Mouse (Mus musculus) small intestine, adult 2 months (tissue): ENCODE results near the gene Blvrb. TPM values are rescaled to one million over a fixed set of nuclear protein-coding genes. Genes with fewer than 3 reads are reported as not detected.

Experiments
- H3K27ac ChIP-seq: fragments of 200-500 bp; 2 replicates; pipeline ENCODE4 v1.5.1; 2012; ENCODE audit warnings: low read depth, low read length, control low read depth, inconsistent platforms; ENCODE audit not compliant: insufficient read depth
- H3K27me3 ChIP-seq: fragments of 200-500 bp; 2 replicates; pipeline ENCODE4 v1.6.1; 2012; ENCODE audit warnings: mild to moderate bottlenecking, moderate library complexity, low read length, inconsistent platforms; ENCODE audit not compliant: control insufficient read depth, insufficient read depth
- H3K36me3 ChIP-seq: fragments of 200-500 bp; 2 replicates; pipeline ENCODE4 v1.6.1; 2012; ENCODE audit warnings: mild to moderate bottlenecking, low read length, control low read depth, inconsistent platforms; ENCODE audit not compliant: control insufficient read depth, insufficient read depth
- H3K4me1 ChIP-seq: fragments of 200-500 bp; 2 replicates; pipeline ENCODE4 v1.6.1; 2012; ENCODE audit warnings: low read length, inconsistent platforms, mixed read lengths; ENCODE audit not compliant: control insufficient read depth, insufficient read depth, insufficient read length
- H3K4me3 ChIP-seq: fragments of 200-500 bp; 2 replicates; pipeline ENCODE4 v1.5.1; 2012; ENCODE audit warnings: low read depth, mild to moderate bottlenecking, control low read depth, inconsistent platforms, low read length, moderate library complexity
- CTCF ChIP-seq: fragments of 200-500 bp; IDR thresholded peaks from 2 replicates; pipeline ENCODE4 v1.5.1; 2012; ENCODE audit warnings: low read depth, mild to moderate bottlenecking, control low read depth, inconsistent platforms, low read length, moderate library complexity, mixed read lengths; ENCODE audit not compliant: insufficient replicate concordance, insufficient read length; ENCODE audit errors: extremely low read depth
- POLR2A ChIP-seq: fragments of 200-500 bp; IDR thresholded peaks from 2 replicates; pipeline ENCODE4 v1.6.1; 2012; ENCODE audit warnings: low read depth, mild to moderate bottlenecking, control low read depth, inconsistent platforms, low read length, moderate library complexity
- WGBS: fragments of 180-500 bp; shearing (Covaris S2); methylation state at CpG from one replicate; pipeline ENCODE4 v1.1.7; 2018; 5-methylcytosine and 5-hydroxymethylcytosine counted together
- polyA plus RNA-seq: library from polyadenylated mRNA; depleted of rRNA; stranded (reverse); fragments of >200 nt; gene quantifications from 2 replicates; pipeline ENCODE4 v1.2.3, GENCODE M21; 2012; rRNA removed

The Blvrb gene
- 79.1 and 142 TPM in 2 replicates for polyA plus RNA-seq

DNA sequence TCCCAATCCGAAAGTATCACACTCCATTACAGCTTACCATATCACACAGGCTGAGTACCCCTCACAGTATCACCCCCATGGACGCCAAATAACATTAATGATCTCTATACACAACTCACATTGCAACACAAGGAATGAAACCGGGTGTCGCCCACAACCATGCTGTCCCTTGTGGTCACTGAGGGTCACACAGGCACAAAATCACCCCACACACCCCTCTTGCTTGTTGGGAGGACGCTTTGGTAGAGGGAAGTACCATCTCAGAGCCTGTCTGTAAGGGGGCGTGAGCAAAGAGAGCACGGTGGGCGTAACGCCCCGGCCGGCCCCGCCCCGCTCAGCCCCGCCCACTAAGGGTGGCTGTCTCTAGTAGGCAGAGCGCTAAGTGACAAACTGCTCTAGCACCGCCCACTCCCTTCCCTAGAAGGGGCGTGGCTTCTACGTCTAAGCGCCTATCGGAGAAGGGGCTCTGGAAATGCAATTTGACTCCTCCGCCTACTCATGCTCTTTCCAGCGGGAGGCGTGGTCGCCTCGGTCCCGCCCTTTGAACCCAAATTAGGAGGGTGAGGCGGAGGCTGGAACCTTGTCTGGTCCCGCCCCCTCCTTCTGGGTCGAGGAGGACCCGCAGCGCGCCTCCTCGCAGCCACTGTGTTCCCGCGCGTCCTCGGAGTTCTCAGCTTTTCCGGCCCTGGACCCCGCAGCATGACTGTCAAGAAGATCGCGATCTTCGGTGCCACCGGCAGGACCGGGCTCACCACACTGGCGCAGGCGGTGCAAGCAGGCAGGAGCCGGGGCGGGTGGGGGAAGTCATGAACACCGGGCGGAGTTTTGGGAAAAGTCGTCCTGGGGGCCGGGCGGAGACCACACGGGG is at the start of gene Blvrb, which contains the start of gene Sptbn4:
Gene Blvrb (plus strand): TSS at position 560 of the 868 bp plus-strand sequence.
Gene Sptbn4 (minus strand): TSS at position 268 of the 868 bp plus-strand sequence.
- under 1% methylated on average over 54 of the region's 54 CpGs for WGBS
- Histone ChIP-seq H3K27me3 (peaks cover 7% of the 10 kb centered on the region), H3K27ac (no peak within 1 kb of the TSS), H3K4me3 (peak within 1 kb of the TSS; percentile 80), H3K36me3 (no peaks in the 10 kb centered on the region), H3K4me1 (peaks cover 21% of the 10 kb centered on the region)
- peak; percentile 59 for TF ChIP-seq POLR2A
- no peak for TF ChIP-seq CTCF

DNA sequence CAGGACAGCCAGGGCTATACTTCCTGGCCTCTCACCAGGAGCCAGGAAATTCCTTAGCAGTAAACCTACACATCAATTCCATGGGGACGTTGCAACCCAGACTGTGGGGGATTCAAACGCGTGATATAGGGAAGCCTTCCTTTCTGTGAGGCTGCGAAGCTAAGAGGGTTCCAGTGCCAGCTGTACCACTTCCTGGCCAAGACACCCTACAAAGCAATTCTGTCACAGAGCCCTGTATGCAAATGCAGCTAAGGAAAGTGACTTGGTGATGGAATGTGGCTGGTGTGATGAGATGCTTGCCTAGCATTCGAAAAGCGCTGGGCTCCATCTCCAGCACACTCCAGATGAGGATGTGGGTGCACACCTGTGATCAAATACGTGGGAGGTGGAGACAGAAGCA is 47.2 kb upstream of the Blvrb start:
- peaks cover 35% of the 10 kb centered on the region for H3K27me3 ChIP-seq
- H3K4me3 ChIP-seq = no peak overlapping the region
- no peaks in the 10 kb centered on the region for H3K4me1 ChIP-seq
- H3K36me3 ChIP-seq = no peaks in the 10 kb centered on the region
- TF ChIP-seq CTCF = no peak
- no peak for TF ChIP-seq POLR2A
- no peak overlapping the region for H3K27ac ChIP-seq
- 71% methylated on average over 7 of the region's 7 CpGs for WGBS

DNA sequence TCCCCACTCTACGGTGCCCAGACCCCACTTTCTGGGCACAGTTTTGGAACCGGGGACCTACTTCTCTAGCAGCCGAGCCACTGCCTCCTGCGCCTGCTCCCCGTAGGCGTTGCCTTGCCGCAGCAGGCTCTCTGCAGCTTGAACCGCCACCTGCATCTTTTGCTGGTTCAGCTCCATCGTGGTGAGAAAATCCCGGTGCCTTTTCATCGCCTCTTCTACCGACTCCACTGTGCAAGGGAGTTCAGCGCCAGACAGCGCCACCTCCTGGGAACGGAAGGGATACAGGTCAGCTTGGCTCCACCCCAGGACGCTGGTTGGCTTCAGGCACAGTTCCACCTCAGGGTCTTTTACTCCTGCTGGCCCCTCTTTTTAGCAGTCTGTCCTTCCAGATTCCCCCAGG is 45.1 kb upstream of the Blvrb start:
- no peaks in the 10 kb centered on the region for H3K36me3 ChIP-seq
- WGBS = 10% methylated on average over 16 of the region's 16 CpGs
- no peak overlapping the region for H3K27ac ChIP-seq
- no peaks in the 10 kb centered on the region for H3K4me1 ChIP-seq
- peaks cover 31% of the 10 kb centered on the region for H3K27me3 ChIP-seq
- TF ChIP-seq POLR2A (no peak), CTCF (peak; percentile 65)
- H3K4me3 ChIP-seq = no peak overlapping the region

DNA sequence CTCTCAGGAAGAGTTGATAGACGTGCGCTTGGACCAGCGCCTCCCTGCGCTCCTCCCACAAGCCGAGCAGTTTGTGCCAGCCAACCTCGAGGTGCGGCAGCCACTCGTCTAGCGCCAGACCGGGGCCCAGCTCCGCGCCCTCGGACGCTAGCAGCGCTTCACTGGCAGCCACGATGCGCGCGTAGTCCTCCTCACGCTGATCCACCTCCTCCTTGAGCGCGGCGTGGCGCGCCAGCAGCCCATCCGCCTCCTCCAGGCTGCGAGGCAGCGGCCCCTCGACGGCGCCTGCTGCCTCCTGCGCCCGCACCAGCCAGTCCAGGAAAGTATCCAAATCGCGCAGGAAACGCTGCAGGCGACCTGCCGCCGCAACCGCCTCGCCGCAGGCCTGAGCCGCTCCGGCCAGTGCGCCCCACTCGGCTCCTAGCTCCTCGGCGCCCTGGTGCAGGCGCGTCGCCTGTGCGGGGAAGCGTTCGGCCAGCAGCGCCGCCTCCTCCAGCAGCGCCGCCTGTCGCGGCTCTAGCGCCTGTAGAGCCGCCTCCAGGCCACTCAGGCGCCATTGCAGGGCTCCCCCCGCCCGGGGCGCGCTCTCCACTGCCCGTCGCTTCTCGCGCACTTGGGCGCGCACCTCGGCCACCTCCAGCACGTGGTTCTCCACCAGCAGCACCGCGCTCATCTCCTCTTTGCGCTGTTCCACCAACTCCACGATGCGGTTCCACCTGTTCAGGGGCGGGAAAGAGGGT is 43.4 kb upstream of the Blvrb start:
- Histone ChIP-seq H3K4me1 (peaks cover 8% of the 10 kb centered on the region), H3K27ac (no peak overlapping the region), H3K36me3 (no peaks in the 10 kb centered on the region), H3K27me3 (peaks cover 39% of the 10 kb centered on the region), H3K4me3 (no peak overlapping the region)
- 7% methylated on average over 81 of the region's 81 CpGs for WGBS
- TF ChIP-seq CTCF (no peak), POLR2A (no peak)

GRCm38 (mm10) chr7:27406481-27406880 is 41.3 kb upstream of the Blvrb start:
- TF ChIP-seq CTCF (no peak), POLR2A (no peak)
- H3K27me3 ChIP-seq = peaks cover 39% of the 10 kb centered on the region
- WGBS = 80% methylated on average over 7 of the region's 7 CpGs
- H3K4me1 ChIP-seq = peaks cover 8% of the 10 kb centered on the region
- no peaks in the 10 kb centered on the region for H3K36me3 ChIP-seq
- H3K4me3 ChIP-seq = no peak overlapping the region
- no peak overlapping the region for H3K27ac ChIP-seq

DNA sequence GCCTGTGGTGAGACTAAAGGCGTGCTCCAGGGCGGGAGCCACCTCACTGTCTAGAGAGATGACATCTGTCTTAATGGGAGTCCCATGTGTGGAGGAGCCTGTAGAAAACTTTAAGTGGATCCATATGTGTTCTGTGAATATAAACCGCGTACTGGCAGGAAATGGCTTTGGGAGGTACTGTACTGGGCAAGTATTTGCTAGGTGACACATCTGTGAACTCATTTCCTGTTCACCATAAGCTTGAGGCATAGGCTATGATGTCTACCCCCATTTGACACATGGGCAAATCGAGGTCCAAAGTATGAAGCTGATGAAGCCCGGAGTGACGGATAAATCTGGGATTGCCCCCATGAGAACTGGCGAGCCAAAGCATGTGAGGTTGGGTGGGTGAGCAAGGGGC is 40.0 kb upstream of the Blvrb start:
- Histone ChIP-seq H3K4me3 (no peak overlapping the region), H3K27me3 (peaks cover 38% of the 10 kb centered on the region)
- TF ChIP-seq POLR2A = no peak
- no peak for TF ChIP-seq CTCF

GRCm38 (mm10) chr7:27408379-27409176 is 39.2 kb upstream of the Blvrb start:
- peaks cover 8% of the 10 kb centered on the region for H3K4me1 ChIP-seq
- H3K4me3 ChIP-seq = peak overlapping the region; percentile 43
- TF ChIP-seq POLR2A = no peak
- peak; percentile 38; the same call in 1 of the 2 replicates for TF ChIP-seq CTCF
- 3% methylated on average over 93 of the region's 96 CpGs for WGBS
- no peak overlapping the region for H3K27ac ChIP-seq
- H3K27me3 ChIP-seq = peaks cover 33% of the 10 kb centered on the region
- H3K36me3 ChIP-seq = no peaks in the 10 kb centered on the region

More for the DNA sequence above, 40.0 kb upstream of the Blvrb start:
- no peak overlapping the region for H3K27ac ChIP-seq
- no peaks in the 10 kb centered on the region for H3K36me3 ChIP-seq
- 45% methylated on average over 8 of the region's 8 CpGs for whole genome bisulfite sequencing
- H3K4me1 ChIP-seq = peaks cover 8% of the 10 kb centered on the region
